Mouse (Mus musculus) limb, embryonic 10.5 days (tissue): ENCODE data around the gene Trpm3. TPM values are rescaled to one million over a fixed set of nuclear protein-coding genes. Genes with fewer than 3 reads are reported as not detected.
A peak's percentile ranks its signal among the peaks of the same experiment; 100 is the strongest.

Source experiments
- DNase-seq: peaks from one replicate; pipeline ENCODE4 v3.0.0-alpha.2; 2017; ENCODE audit warnings: low spot score
- H3K27ac ChIP-seq: fragments of 300-500 bp; sonication (generic); 2 replicates; pipeline ENCODE4 v1.5.1; 2016; ENCODE audit warnings: mild to moderate bottlenecking
- H3K27me3 ChIP-seq: fragments of 300-500 bp; sonication (generic); 2 replicates; pipeline ENCODE4 v1.6.1; 2016; ENCODE audit warnings: low read depth, mild to moderate bottlenecking; ENCODE audit not compliant: poor library complexity, severe bottlenecking
- H3K36me3 ChIP-seq: fragments of 300-500 bp; sonication (generic); 2 replicates; pipeline ENCODE4 v1.6.1; 2016; ENCODE audit warnings: mild to moderate bottlenecking, moderate library complexity
- H3K4me1 ChIP-seq: fragments of 300-500 bp; sonication (generic); 2 replicates; pipeline ENCODE4 v1.6.1; 2016
- H3K4me3 ChIP-seq: fragments of 300-500 bp; sonication (generic); 2 replicates; pipeline ENCODE4 v1.5.1; 2016; ENCODE audit warnings: mild to moderate bottlenecking, moderate library complexity
- H3K9me3 ChIP-seq: fragments of 300-500 bp; sonication (generic); replicated peaks from 2 replicates; pipeline ENCODE4 v1.6.1; 2016; ENCODE audit warnings: mild to moderate bottlenecking
- WGBS: fragments of 180-500 bp; shearing (Covaris S2); methylation state at CpG from one replicate; pipeline ENCODE4 v1.1.7; 2016; 5-methylcytosine and 5-hydroxymethylcytosine counted together
- polyA plus RNA-seq: library from polyadenylated mRNA; unstranded; fragments of >200 nt; fragmentation: Nextera tagmentation; extraction: Ambion mirVana; gene quantifications from 2 replicates; pipeline ENCODE4 v1.2.1, GENCODE M21; 2016

Gene Trpm3
- polyA plus RNA-seq, 1 experiment from 2014 or later: 0.93 TPM

GRCm38 (mm10) chr19:22637786-22638185 lies 498.9 kb downstream of the Trpm3 start:
- 86% methylated on average over 2 of the region's 2 CpGs for WGBS
- Histone ChIP-seq H3K36me3 (no peaks in the 10 kb centered on the region), H3K27ac (no peak overlapping the region), H3K9me3 (no peaks in the 10 kb centered on the region), H3K4me3 (no peak overlapping the region), H3K27me3 (no peaks in the 10 kb centered on the region), H3K4me1 (peaks cover 3% of the 10 kb centered on the region; the same call in 1 of the 2 replicates)
- DNase-seq: no peak

GRCm38 (mm10) chr19:22638394-22638954 lies 499.6 kb downstream of the Trpm3 start:
- peaks cover 3% of the 10 kb centered on the region; the same call in 1 of the 2 replicates for H3K4me1 ChIP-seq
- 84% methylated on average over 3 of the region's 3 CpGs for WGBS
- no peaks in the 10 kb centered on the region for H3K27me3 ChIP-seq
- DNase-seq: no peak
- no peaks in the 10 kb centered on the region for H3K9me3 ChIP-seq
- H3K36me3 ChIP-seq: no peaks in the 10 kb centered on the region
- no peak overlapping the region for H3K27ac ChIP-seq
- no peak overlapping the region for H3K4me3 ChIP-seq

- H3K9me3 ChIP-seq: no peaks in the 10 kb centered on the region
- no peaks in the 10 kb centered on the region for H3K36me3 ChIP-seq
- no peak overlapping the region for H3K4me3 ChIP-seq
- no peaks in the 10 kb centered on the region for H3K4me1 ChIP-seq
- no peaks in the 10 kb centered on the region for H3K27me3 ChIP-seq
- whole genome bisulfite sequencing: 81% methylated on average over 2 of the region's 2 CpGs
- no peak for DNase-seq
- H3K27ac ChIP-seq: no peak overlapping the region
Measured at GRCm38 (mm10) chr19:22642124-22642523, 503.3 kb downstream of the Trpm3 start.

GRCm38 (mm10) chr19:22656466-22657215 lies 517.8 kb downstream of the Trpm3 start:
- no peaks in the 10 kb centered on the region for H3K36me3 ChIP-seq
- 87% methylated on average over 14 of the region's 14 CpGs for WGBS
- DNase-seq: no peak
- H3K4me1 ChIP-seq: peaks cover 5% of the 10 kb centered on the region; the same call in 1 of the 2 replicates
- no peak overlapping the region for H3K4me3 ChIP-seq
- H3K27me3 ChIP-seq: no peaks in the 10 kb centered on the region
- H3K9me3 ChIP-seq: no peaks in the 10 kb centered on the region
- H3K27ac ChIP-seq: no peak overlapping the region

- H3K4me1 ChIP-seq: peaks cover 5% of the 10 kb centered on the region; the same call in 1 of the 2 replicates
- H3K9me3 ChIP-seq: no peaks in the 10 kb centered on the region
- no peaks in the 10 kb centered on the region for H3K27me3 ChIP-seq
- no peaks in the 10 kb centered on the region for H3K36me3 ChIP-seq
- 38% methylated on average over 4 of the region's 4 CpGs for WGBS
- no peak overlapping the region for H3K27ac ChIP-seq
- no peak overlapping the region for H3K4me3 ChIP-seq
- no peak for DNase-seq
Measured at GRCm38 (mm10) chr19:22657251-22657650, 518.4 kb downstream of the Trpm3 start.

- H3K27ac ChIP-seq: no peak overlapping the region
- no peaks in the 10 kb centered on the region for H3K36me3 ChIP-seq
- 89% methylated on average over 4 of the region's 4 CpGs for WGBS
- H3K4me3 ChIP-seq: no peak overlapping the region
- no peaks in the 10 kb centered on the region for H3K27me3 ChIP-seq
- no peaks in the 10 kb centered on the region for H3K4me1 ChIP-seq
- no peak for DNase-seq
- H3K9me3 ChIP-seq: 0 out of 2 replicates have a peak, but pooled peaks cover 1% of the 10 kb centered on the region
Measured at GRCm38 (mm10) chr19:22665401-22665800, 526.6 kb downstream of the Trpm3 start.

- DNase-seq: no peak
- no peaks in the 10 kb centered on the region for H3K4me1 ChIP-seq
- no peaks in the 10 kb centered on the region for H3K36me3 ChIP-seq
- H3K4me3 ChIP-seq: no peak overlapping the region
- 0 out of 2 replicates have a peak, but pooled peaks cover 1% of the 10 kb centered on the region for H3K9me3 ChIP-seq
- 90% methylated on average over 8 of the region's 8 CpGs for WGBS
- no peaks in the 10 kb centered on the region for H3K27me3 ChIP-seq
- H3K27ac ChIP-seq: no peak overlapping the region
Measured at GRCm38 (mm10) chr19:22670222-22670621, 531.4 kb downstream of the Trpm3 start.

- Histone ChIP-seq H3K27me3 (no peaks in the 10 kb centered on the region), H3K9me3 (0 out of 2 replicates have a peak, but pooled peaks cover 1% of the 10 kb centered on the region), H3K27ac (no peak overlapping the region), H3K4me3 (no peak overlapping the region), H3K4me1 (peaks cover 4% of the 10 kb centered on the region; the same call in 1 of the 2 replicates), H3K36me3 (no peaks in the 10 kb centered on the region)
- DNase-seq: no peak
- 89% methylated on average over 3 of the region's 3 CpGs for WGBS
Measured at GRCm38 (mm10) chr19:22672892-22673291, 534.0 kb downstream of the Trpm3 start.

- no peak for DNase-seq
- Histone ChIP-seq H3K27ac (no peak overlapping the region), H3K4me1 (peaks cover 4% of the 10 kb centered on the region; the same call in 1 of the 2 replicates), H3K9me3 (no peaks in the 10 kb centered on the region), H3K36me3 (no peaks in the 10 kb centered on the region), H3K4me3 (no peak overlapping the region), H3K27me3 (no peaks in the 10 kb centered on the region)
- WGBS: 92% methylated on average over 4 of the region's 4 CpGs
Measured at GRCm38 (mm10) chr19:22676206-22676605, 537.4 kb downstream of the Trpm3 start.

- no peak overlapping the region for H3K4me3 ChIP-seq
- H3K9me3 ChIP-seq: no peaks in the 10 kb centered on the region
- no peaks in the 10 kb centered on the region for H3K36me3 ChIP-seq
- no peak for DNase-seq
- no peaks in the 10 kb centered on the region for H3K27me3 ChIP-seq
- 86% methylated on average over 6 of the region's 6 CpGs for WGBS
- H3K4me1 ChIP-seq: peaks cover 6% of the 10 kb centered on the region; the same call in 1 of the 2 replicates
- no peak overlapping the region for H3K27ac ChIP-seq
Measured at GRCm38 (mm10) chr19:22682238-22682637, 543.4 kb downstream of the Trpm3 start.

- Histone ChIP-seq H3K9me3 (no peaks in the 10 kb centered on the region), H3K4me3 (no peak overlapping the region), H3K36me3 (no peaks in the 10 kb centered on the region), H3K27me3 (no peaks in the 10 kb centered on the region), H3K27ac (no peak overlapping the region), H3K4me1 (peaks cover 7% of the 10 kb centered on the region)
- DNase-seq: no peak
- 95% methylated on average over 5 of the region's 5 CpGs for WGBS
Measured at GRCm38 (mm10) chr19:22691995-22692394, 553.1 kb downstream of the Trpm3 start.

- H3K4me1 ChIP-seq: peaks cover 7% of the 10 kb centered on the region
- 74% methylated on average over 4 of the region's 4 CpGs for WGBS
- H3K27ac ChIP-seq: 0 out of 2 replicates have a peak overlapping the region, but pooled peaks have one; percentile 25
- H3K27me3 ChIP-seq: no peaks in the 10 kb centered on the region
- no peaks in the 10 kb centered on the region for H3K36me3 ChIP-seq
- no peak for DNase-seq
- H3K9me3 ChIP-seq: no peaks in the 10 kb centered on the region
- no peak overlapping the region for H3K4me3 ChIP-seq
Measured at GRCm38 (mm10) chr19:22692553-22692952, 553.7 kb downstream of the Trpm3 start.

GRCm38 (mm10) chr19:22692956-22693355 lies 554.1 kb downstream of the Trpm3 start:
- Histone ChIP-seq H3K9me3 (no peaks in the 10 kb centered on the region), H3K4me1 (peaks cover 7% of the 10 kb centered on the region), H3K27ac (0 out of 2 replicates have a peak overlapping the region, but pooled peaks have one; percentile 25), H3K36me3 (no peaks in the 10 kb centered on the region), H3K4me3 (no peak overlapping the region), H3K27me3 (no peaks in the 10 kb centered on the region)
- WGBS: 88% methylated on average over 5 of the region's 5 CpGs
- no peak for DNase-seq
